Mouse (Mus musculus) midbrain, embryonic 11.5 days (tissue): ENCODE data around the gene Commd4. TPM values are rescaled to one million over a fixed set of nuclear protein-coding genes. Genes with fewer than 3 reads are reported as not detected.
A peak's percentile ranks its signal among the peaks of the same experiment; 100 is the strongest.

Experiments
- ATAC-seq: fragments of 200-750 bp; cut with Nextera tagmentation; 2 replicates; pipeline ENCODE4 v1.8.0; 2017; ENCODE audit warnings: moderate TSS enrichment, moderate library complexity; ENCODE audit not compliant: low FRiP score
- DNase-seq: peaks from one replicate; pipeline ENCODE4 v3.0.0; 2015; ENCODE audit warnings: low spot score; ENCODE audit errors: missing footprints
- H3K27ac ChIP-seq: fragments of 300-500 bp; sonication (generic); 2 replicates; pipeline ENCODE4 v1.5.1; 2014; ENCODE audit warnings: low read depth, low read length
- H3K27me3 ChIP-seq: fragments of 300-500 bp; sonication (generic); 2 replicates; pipeline ENCODE4 v1.6.1; 2014; ENCODE audit warnings: mild to moderate bottlenecking, low read length, moderate library complexity, mixed read lengths; ENCODE audit not compliant: control insufficient read depth, insufficient read depth
- H3K36me3 ChIP-seq: fragments of 300-500 bp; sonication (generic); 2 replicates; pipeline ENCODE4 v1.6.1; 2014; ENCODE audit warnings: mild to moderate bottlenecking, low read length, moderate library complexity, mixed read lengths; ENCODE audit not compliant: control insufficient read depth, insufficient read depth
- H3K4me1 ChIP-seq: fragments of 300-500 bp; sonication (generic); 2 replicates; pipeline ENCODE4 v1.6.1; 2014; ENCODE audit warnings: low read length; ENCODE audit not compliant: control insufficient read depth, insufficient read depth
- H3K4me2 ChIP-seq: fragments of 300-500 bp; sonication (generic); 2 replicates; pipeline ENCODE4 v1.6.1; 2014; ENCODE audit warnings: mild to moderate bottlenecking, moderate library complexity
- H3K4me3 ChIP-seq: fragments of 300-500 bp; sonication (generic); 2 replicates; pipeline ENCODE4 v1.5.1; 2014; ENCODE audit warnings: low read depth, low read length
- H3K9ac ChIP-seq: fragments of 300-500 bp; sonication (generic); 2 replicates; pipeline ENCODE4 v1.6.1; 2014; ENCODE audit warnings: low read length
- H3K9me3 ChIP-seq: fragments of 300-500 bp; sonication (generic); 2 replicates; pipeline ENCODE4 v1.6.1; 2016; ENCODE audit warnings: low read length; ENCODE audit not compliant: control insufficient read depth
- WGBS: fragments of 180-500 bp; shearing (Covaris S2); extraction: QIAGEN DNeasy Blood & Tissue Kit; methylation state at CpG from one replicate; pipeline ENCODE4 v1.1.7; 2014; 5-methylcytosine and 5-hydroxymethylcytosine counted together
- polyA plus RNA-seq: library from polyadenylated mRNA; unstranded; fragments of >200 nt; fragmentation: Nextera tagmentation; extraction: Ambion mirVana; gene quantifications from 2 replicates; pipeline ENCODE4 v1.2.1, GENCODE M21; 2014

Gene Commd4
- polyA plus RNA-seq, 1 experiment from 2014 or later: 100.0 TPM

GRCm38 (mm10) chr9:57158506-57158905 is 375 bp upstream of the Commd4 start:
- Histone ChIP-seq H3K27me3 (no peaks in the 10 kb centered on the region), H3K4me3 (peak overlapping the region; percentile 54), H3K9ac (peak overlapping the region; percentile 65), H3K36me3 (no peaks in the 10 kb centered on the region), H3K4me2 (peak overlapping the region; percentile 62), H3K27ac (no peak overlapping the region), H3K4me1 (peaks cover 7% of the 10 kb centered on the region), H3K9me3 (no peaks in the 10 kb centered on the region)
- ATAC-seq (0 out of 2 replicates have a peak, but pooled peaks have one; percentile 27), DNase-seq (no peak)
- 35% methylated on average over 11 of the region's 11 CpGs for WGBS

GRCm38 (mm10) chr9:57157499-57157898 is 632 bp downstream of the Commd4 start:
- ATAC-seq (no peak), DNase-seq (no peak)
- Histone ChIP-seq H3K36me3 (no peaks in the 10 kb centered on the region), H3K27ac (no peak overlapping the region), H3K4me3 (peak overlapping the region; percentile 54), H3K4me2 (peak overlapping the region; percentile 62), H3K27me3 (no peaks in the 10 kb centered on the region), H3K9ac (peak overlapping the region; percentile 65), H3K4me1 (peaks cover 7% of the 10 kb centered on the region), H3K9me3 (no peaks in the 10 kb centered on the region)
- WGBS: 35% methylated on average over 13 of the region's 13 CpGs

GRCm38 (mm10) chr9:57156823-57157222 is 1.3 kb downstream of the Commd4 start:
- Histone ChIP-seq H3K4me2 (no peak overlapping the region), H3K4me3 (no peak overlapping the region), H3K4me1 (peaks cover 7% of the 10 kb centered on the region), H3K27me3 (no peaks in the 10 kb centered on the region), H3K27ac (no peak overlapping the region), H3K9ac (no peak overlapping the region), H3K36me3 (no peaks in the 10 kb centered on the region), H3K9me3 (no peaks in the 10 kb centered on the region)
- ATAC-seq (no peak), DNase-seq (no peak)
- WGBS: 85% methylated on average over 8 of the region's 8 CpGs

GRCm38 (mm10) chr9:57156383-57156782 is 1.7 kb downstream of the Commd4 start:
- 95% methylated on average over 7 of the region's 7 CpGs for WGBS
- no peaks in the 10 kb centered on the region for H3K27me3 ChIP-seq
- no peak overlapping the region for H3K4me3 ChIP-seq
- DNase-seq (no peak), ATAC-seq (no peak)
- no peak overlapping the region for H3K4me2 ChIP-seq
- no peak overlapping the region for H3K9ac ChIP-seq
- H3K36me3 ChIP-seq: no peaks in the 10 kb centered on the region
- H3K4me1 ChIP-seq: peaks cover 7% of the 10 kb centered on the region
- no peaks in the 10 kb centered on the region for H3K9me3 ChIP-seq
- no peak overlapping the region for H3K27ac ChIP-seq

- Histone ChIP-seq H3K9me3 (no peaks in the 10 kb centered on the region), H3K4me3 (no peak overlapping the region), H3K27me3 (no peaks in the 10 kb centered on the region), H3K9ac (no peak overlapping the region), H3K4me2 (no peak overlapping the region), H3K36me3 (no peaks in the 10 kb centered on the region), H3K4me1 (peaks cover 11% of the 10 kb centered on the region), H3K27ac (no peak overlapping the region)
- WGBS: 55% methylated on average over 6 of the region's 6 CpGs
- ATAC-seq (no peak), DNase-seq (no peak)
Observed at GRCm38 (mm10) chr9:57152331-57152730, 5.8 kb downstream of the Commd4 start.

- ATAC-seq (no peak), DNase-seq (no peak)
- no peaks in the 10 kb centered on the region for H3K36me3 ChIP-seq
- no peaks in the 10 kb centered on the region for H3K27me3 ChIP-seq
- H3K4me1 ChIP-seq: peaks cover 6% of the 10 kb centered on the region; the same call in 1 of the 2 replicates
- H3K4me2 ChIP-seq: no peak overlapping the region
- H3K27ac ChIP-seq: no peak overlapping the region
- no peaks in the 10 kb centered on the region for H3K9me3 ChIP-seq
- H3K9ac ChIP-seq: no peak overlapping the region
- 88% methylated on average over 5 of the region's 5 CpGs for WGBS
- H3K4me3 ChIP-seq: no peak overlapping the region
Observed at GRCm38 (mm10) chr9:57150192-57150591, 7.9 kb downstream of the Commd4 start.

- H3K4me1 ChIP-seq: peaks cover 6% of the 10 kb centered on the region; the same call in 1 of the 2 replicates
- no peaks in the 10 kb centered on the region for H3K9me3 ChIP-seq
- WGBS: 75% methylated on average over 6 of the region's 6 CpGs
- DNase-seq (no peak), ATAC-seq (no peak)
- no peaks in the 10 kb centered on the region for H3K27me3 ChIP-seq
- H3K4me3 ChIP-seq: peak overlapping the region; percentile 50
- peak overlapping the region; percentile 75 for H3K9ac ChIP-seq
- H3K4me2 ChIP-seq: peak overlapping the region; percentile 87
- H3K27ac ChIP-seq: 0 out of 2 replicates have a peak overlapping the region, but pooled peaks have one; percentile 56
- H3K36me3 ChIP-seq: no peaks in the 10 kb centered on the region
Observed at GRCm38 (mm10) chr9:57149021-57149420, 9.1 kb downstream of the Commd4 start.

GRCm38 (mm10) chr9:57148144-57148878 is 9.8 kb downstream of the Commd4 start, which contains the start of gene Neil1:
Gene Neil1, minus strand, starts transcription at chr9:57148305.
- ATAC-seq (peak; percentile 92), DNase-seq (peak; percentile 97)
- Histone ChIP-seq H3K4me1 (peaks cover 6% of the 10 kb centered on the region; the same call in 1 of the 2 replicates), H3K9ac (peak within 1 kb of the TSS; percentile 75), H3K4me2 (peak within 1 kb of the TSS; percentile 87), H3K27ac (peak within 1 kb of the TSS; percentile 56), H3K4me3 (peak within 1 kb of the TSS; percentile 50), H3K9me3 (no peaks in the 10 kb centered on the region), H3K36me3 (no peaks in the 10 kb centered on the region), H3K27me3 (no peaks in the 10 kb centered on the region)
- WGBS: under 1% methylated on average over 27 of the region's 27 CpGs
